Mouse (Mus musculus): ENCODE measurements around the gene Cyp4f40. TPM values are rescaled to one million over a fixed set of nuclear protein-coding genes. Genes with fewer than 3 reads are reported as not detected.
"Not testable (repeated sequence)": the region's sequence is repeated elsewhere in the genome, so short reads cannot be mapped to it uniquely, and the experiment has no call there.

Gene Cyp4f40
- polyA plus RNA-seq, 1 experiment from 2014 or later: 0.10 TPM

DNA sequence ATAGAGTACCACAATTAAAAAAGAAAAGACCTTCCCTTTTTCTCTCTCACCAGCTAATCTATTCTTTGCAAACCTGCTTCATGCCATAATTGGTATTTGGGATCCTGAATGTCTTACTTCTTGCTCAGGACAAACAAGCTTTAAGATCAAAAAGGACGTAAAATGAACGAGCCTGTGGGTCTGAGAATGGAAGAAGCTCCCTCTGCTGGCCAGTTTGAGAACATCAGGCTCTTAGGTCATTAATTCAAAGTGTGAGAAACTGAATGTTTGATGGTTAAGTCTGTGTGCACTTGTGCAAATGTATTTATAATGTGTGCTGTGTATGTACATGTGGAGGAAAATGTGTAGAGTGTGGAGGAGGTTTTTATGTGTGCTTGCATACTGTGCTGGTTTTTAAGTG lies 21.7 kb downstream of the Cyp4f40 start:
- H3K27me3 ChIP-seq (ENCODE audit: control insufficient read depth, insufficient read depth, low read depth, low read length): no peaks in the 10 kb centered on the region
- no peaks in the 10 kb centered on the region for H3K9me3 ChIP-seq (replicated peaks; ENCODE audit: control insufficient read depth, low read length, poor library complexity, severe bottlenecking)
- no peak overlapping the region for H3K4me2 ChIP-seq (ENCODE audit: low read length)
- no peaks in the 10 kb centered on the region for H3K36me3 ChIP-seq (ENCODE audit: control insufficient read depth, insufficient read depth, low read length)
- 20% methylated on average over 2 of the region's 2 CpGs for WGBS
- H3K9ac ChIP-seq (ENCODE audit: low read depth, low read length): no peak overlapping the region
- no peak overlapping the region for H3K27ac ChIP-seq (ENCODE audit: low read length)
- no peak for ATAC-seq
- no peaks in the 10 kb centered on the region for H3K4me1 ChIP-seq (ENCODE audit: control insufficient read depth, insufficient read depth, low read length)
- H3K4me3 ChIP-seq (ENCODE audit: low read depth, low read length): no peak overlapping the region

DNA sequence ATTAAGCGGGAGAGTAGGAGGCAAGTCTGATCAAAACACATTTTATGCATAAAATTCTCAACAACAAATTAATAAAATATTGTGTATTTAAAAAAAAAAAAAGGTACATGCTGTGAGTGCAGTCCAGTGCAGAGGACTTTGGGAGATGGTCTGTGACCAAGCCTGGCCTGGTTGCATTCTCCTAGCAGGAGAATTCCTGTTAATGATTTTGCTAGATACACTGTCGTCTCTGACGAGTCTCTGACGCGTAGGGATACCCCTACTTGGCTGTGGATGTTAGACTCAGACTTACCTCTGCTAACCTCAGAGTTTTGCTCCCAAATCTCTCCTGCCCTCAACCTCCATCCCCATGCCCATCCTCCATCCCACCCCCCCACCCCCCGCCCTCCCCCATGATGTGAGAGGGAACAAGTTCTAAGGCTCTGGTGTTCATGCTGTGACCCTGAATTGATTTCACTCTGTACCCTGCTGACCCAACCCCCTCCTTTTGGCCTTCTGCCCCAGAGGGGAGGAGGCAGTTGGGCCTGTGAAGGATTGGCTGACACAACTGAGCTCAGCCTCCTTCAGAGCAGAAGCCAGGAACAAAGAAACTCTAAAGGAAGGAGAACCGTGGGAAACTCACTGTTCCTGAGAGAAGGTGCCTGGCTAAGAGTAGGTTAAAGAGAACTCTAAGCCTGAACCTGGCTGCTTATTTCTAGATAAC lies 26.5 kb downstream of the Cyp4f40 start, which contains the start of gene Cyp4f15:
Cyp4f15 (plus strand) TSS at position 580 of the 703 bp plus-strand sequence.
- Histone ChIP-seq H3K27ac (ENCODE audit: low read length) (no peak within 1 kb of the TSS), H3K9me3 (replicated peaks; ENCODE audit: control insufficient read depth, low read length, poor library complexity, severe bottlenecking) (no peaks in the 10 kb centered on the region), H3K4me1 (ENCODE audit: control insufficient read depth, insufficient read depth, low read length) (no peaks in the 10 kb centered on the region), H3K4me3 (ENCODE audit: low read depth, low read length) (no peak within 1 kb of the TSS), H3K36me3 (ENCODE audit: control insufficient read depth, insufficient read depth, low read length) (no peaks in the 10 kb centered on the region), H3K9ac (ENCODE audit: low read depth, low read length) (no peak within 1 kb of the TSS), H3K4me2 (ENCODE audit: low read length) (no peak within 1 kb of the TSS), H3K27me3 (ENCODE audit: control insufficient read depth, insufficient read depth, low read depth, low read length) (no peaks in the 10 kb centered on the region)
- ATAC-seq: no peak
- WGBS: 18% methylated on average over 7 of the region's 7 CpGs

DNA sequence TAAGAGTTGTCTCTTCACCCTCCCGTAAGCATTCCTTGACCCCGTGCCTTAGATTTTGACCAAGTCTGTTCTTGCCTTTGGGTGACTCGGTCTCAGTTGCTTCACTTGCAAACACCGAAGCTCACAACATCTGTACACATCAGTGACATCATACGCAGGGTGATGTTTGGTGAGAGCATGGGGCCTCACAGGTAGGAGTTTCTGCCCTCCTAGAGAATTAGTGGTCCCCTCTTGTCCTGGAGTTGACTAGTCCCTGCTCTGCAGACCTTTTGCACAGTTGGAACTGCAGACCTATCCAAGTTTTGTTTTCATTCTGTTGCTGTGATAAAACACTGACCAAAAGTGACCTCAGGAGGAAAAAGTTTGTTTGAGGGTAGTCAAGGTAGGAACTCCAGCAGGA lies 28.0 kb downstream of the Cyp4f40 start:
- ATAC-seq: no peak
- Histone ChIP-seq H3K4me3 (ENCODE audit: low read depth, low read length) (no peak overlapping the region), H3K9me3 (replicated peaks; ENCODE audit: control insufficient read depth, low read length, poor library complexity, severe bottlenecking) (no peaks in the 10 kb centered on the region), H3K9ac (ENCODE audit: low read depth, low read length) (no peak overlapping the region), H3K27ac (ENCODE audit: low read length) (no peak overlapping the region), H3K36me3 (ENCODE audit: control insufficient read depth, insufficient read depth, low read length) (no peaks in the 10 kb centered on the region), H3K27me3 (ENCODE audit: control insufficient read depth, insufficient read depth, low read depth, low read length) (no peaks in the 10 kb centered on the region), H3K4me1 (ENCODE audit: control insufficient read depth, insufficient read depth, low read length) (no peaks in the 10 kb centered on the region), H3K4me2 (ENCODE audit: low read length) (no peak overlapping the region)
- WGBS: 98% methylated on average over 5 of the region's 5 CpGs

DNA sequence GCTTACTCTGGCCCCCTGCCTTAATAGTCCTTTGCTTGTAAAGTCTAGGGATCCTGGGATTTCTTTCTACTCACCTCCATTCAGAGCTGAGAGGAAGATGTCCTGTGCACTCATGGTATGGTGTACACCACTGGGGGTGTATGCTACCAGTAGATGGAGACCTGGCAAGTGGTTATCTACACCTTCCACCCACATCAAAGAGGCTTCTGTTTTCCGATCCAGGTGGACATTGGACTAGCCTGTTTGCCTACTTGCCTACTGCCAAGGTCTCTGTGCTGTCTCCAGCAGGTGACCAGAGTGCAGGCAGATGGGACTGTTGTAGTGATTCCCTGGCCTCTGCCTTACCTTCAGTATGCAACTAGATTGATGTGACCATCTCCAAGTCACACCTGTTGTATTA lies 32.3 kb downstream of the Cyp4f40 start:
- 90% methylated on average over 1 of the region's 1 CpGs for WGBS
- H3K9ac ChIP-seq (ENCODE audit: low read depth, low read length): no peak overlapping the region
- H3K36me3 ChIP-seq (ENCODE audit: control insufficient read depth, insufficient read depth, low read length): no peaks in the 10 kb centered on the region
- no peaks in the 10 kb centered on the region for H3K9me3 ChIP-seq (replicated peaks; ENCODE audit: control insufficient read depth, low read length, poor library complexity, severe bottlenecking)
- H3K4me3 ChIP-seq (ENCODE audit: low read depth, low read length): no peak overlapping the region
- H3K27ac ChIP-seq (ENCODE audit: low read length): no peak overlapping the region
- H3K27me3 ChIP-seq (ENCODE audit: control insufficient read depth, insufficient read depth, low read depth, low read length): no peaks in the 10 kb centered on the region
- H3K4me2 ChIP-seq (ENCODE audit: low read length): no peak overlapping the region
- no peak for ATAC-seq
- H3K4me1 ChIP-seq (ENCODE audit: control insufficient read depth, insufficient read depth, low read length): no peaks in the 10 kb centered on the region

DNA sequence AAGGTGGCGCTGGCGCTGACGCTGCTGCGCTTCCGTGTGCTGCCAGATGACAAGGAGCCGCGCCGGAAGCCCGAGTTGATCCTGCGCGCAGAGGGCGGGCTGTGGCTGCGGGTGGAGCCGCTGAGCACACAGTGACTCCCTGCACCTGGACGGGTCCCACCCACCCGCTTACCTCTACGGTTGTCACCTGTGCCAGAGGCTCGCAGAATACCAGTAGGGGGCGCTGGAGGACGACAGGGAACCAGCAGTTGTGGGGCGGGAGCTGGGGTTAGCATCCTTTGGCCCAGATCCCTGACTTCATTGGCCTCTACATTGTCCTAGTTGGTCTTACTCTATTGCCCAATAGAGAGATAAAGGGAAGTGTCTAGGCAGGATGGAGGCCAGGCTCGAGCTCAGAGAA lies 44.1 kb downstream of the Cyp4f40 start:
- no peak overlapping the region for H3K9ac ChIP-seq (ENCODE audit: low read depth, low read length)
- H3K4me1 ChIP-seq (ENCODE audit: control insufficient read depth, insufficient read depth, low read length): no peaks in the 10 kb centered on the region
- no peaks in the 10 kb centered on the region for H3K27me3 ChIP-seq (ENCODE audit: control insufficient read depth, insufficient read depth, low read depth, low read length)
- H3K4me3 ChIP-seq (ENCODE audit: low read depth, low read length): peak overlapping the region; percentile 22
- 36% methylated on average over 22 of the region's 22 CpGs for WGBS
- 0 out of 2 replicates have a peak, but pooled peaks have one; percentile 28 for ATAC-seq
- peaks cover 9% of the 10 kb centered on the region; the same call in 1 of the 2 replicates for H3K9me3 ChIP-seq (replicated peaks; ENCODE audit: control insufficient read depth, low read length, poor library complexity, severe bottlenecking)
- no peaks in the 10 kb centered on the region for H3K36me3 ChIP-seq (ENCODE audit: control insufficient read depth, insufficient read depth, low read length)
- H3K27ac ChIP-seq (ENCODE audit: low read length): no peak overlapping the region
- peak overlapping the region; percentile 35 for H3K4me2 ChIP-seq (ENCODE audit: low read length)

DNA sequence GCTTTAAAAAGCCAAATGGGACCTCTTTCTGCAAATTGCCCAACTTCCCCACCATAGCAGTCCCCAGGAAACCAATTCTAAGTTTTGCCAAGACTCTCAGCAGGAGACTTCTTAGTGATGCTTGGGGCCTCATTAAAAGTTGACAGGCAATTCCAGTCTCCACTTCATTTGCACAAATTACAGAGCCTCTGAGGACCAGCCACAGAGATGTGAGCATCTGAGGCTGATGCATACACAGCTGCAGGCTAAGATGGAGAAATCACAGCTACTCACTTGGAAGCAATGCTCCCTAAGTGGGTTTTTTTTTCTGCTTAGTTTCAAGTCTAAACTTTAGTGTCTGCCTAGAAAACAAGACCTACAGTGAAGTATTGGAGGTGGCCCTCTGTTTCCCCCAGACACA lies 51.8 kb downstream of the Cyp4f40 start:
- H3K4me2 ChIP-seq (ENCODE audit: low read length); H3K4me1 ChIP-seq (ENCODE audit: control insufficient read depth, insufficient read depth, low read length); H3K27ac ChIP-seq (ENCODE audit: low read length); H3K4me3 ChIP-seq (ENCODE audit: low read depth, low read length); H3K27me3 ChIP-seq (ENCODE audit: control insufficient read depth, insufficient read depth, low read depth, low read length); H3K36me3 ChIP-seq (ENCODE audit: control insufficient read depth, insufficient read depth, low read length); H3K9me3 ChIP-seq (replicated peaks; ENCODE audit: control insufficient read depth, low read length, poor library complexity, severe bottlenecking); ATAC-seq; H3K9ac ChIP-seq (ENCODE audit: low read depth, low read length): not testable (repeated sequence)

DNA sequence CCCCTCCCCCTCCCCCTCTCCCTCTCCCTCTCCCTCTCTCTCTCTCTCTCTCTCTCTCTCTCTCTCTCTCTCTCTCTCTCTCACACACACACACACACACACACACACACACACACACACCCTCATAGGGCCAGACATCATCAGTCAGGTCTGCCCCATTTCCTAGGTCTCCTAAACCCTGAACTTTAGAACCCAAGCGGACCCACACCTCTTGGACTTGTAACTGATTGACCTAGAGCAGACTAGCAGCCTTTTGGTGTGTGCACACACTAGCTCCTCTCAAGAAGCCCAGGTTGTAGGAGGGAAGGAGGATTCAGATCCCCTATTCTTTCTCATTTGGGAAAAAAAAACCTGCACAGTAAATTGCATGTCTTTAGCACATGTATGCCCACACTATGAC lies 63.5 kb downstream of the Cyp4f40 start:
- H3K9me3 ChIP-seq (replicated peaks; ENCODE audit: control insufficient read depth, low read length, poor library complexity, severe bottlenecking); H3K4me3 ChIP-seq (ENCODE audit: low read depth, low read length); H3K4me2 ChIP-seq (ENCODE audit: low read length); ATAC-seq; H3K9ac ChIP-seq (ENCODE audit: low read depth, low read length); H3K36me3 ChIP-seq (ENCODE audit: control insufficient read depth, insufficient read depth, low read length); H3K27me3 ChIP-seq (ENCODE audit: control insufficient read depth, insufficient read depth, low read depth, low read length); H3K4me1 ChIP-seq (ENCODE audit: control insufficient read depth, insufficient read depth, low read length); H3K27ac ChIP-seq (ENCODE audit: low read length): not testable (repeated sequence)
- WGBS: 82% methylated on average over 1 of the region's 1 CpGs

DNA sequence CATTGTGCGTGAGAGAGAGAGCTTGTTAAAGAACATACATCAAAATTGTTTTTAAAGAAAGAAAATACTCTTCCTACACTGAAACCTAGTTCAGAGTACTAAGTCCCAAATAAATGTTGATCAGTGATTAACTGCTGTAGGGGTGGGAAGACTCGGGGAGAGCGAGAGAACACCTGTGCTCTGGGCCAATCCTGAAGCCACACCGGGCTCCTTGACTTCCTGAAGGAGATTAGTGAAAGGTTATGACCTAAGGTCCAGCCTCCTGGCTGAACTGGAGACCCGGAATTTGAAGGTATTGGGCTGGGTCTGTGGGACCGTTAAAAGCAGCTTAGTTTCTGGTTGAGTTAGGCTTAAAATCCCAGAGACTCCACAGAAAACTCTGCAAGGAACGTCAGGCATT lies 64.1 kb downstream of the Cyp4f40 start:
- Histone ChIP-seq H3K4me2 (ENCODE audit: low read length) (no peak overlapping the region), H3K27me3 (ENCODE audit: control insufficient read depth, insufficient read depth, low read depth, low read length) (no peaks in the 10 kb centered on the region), H3K36me3 (ENCODE audit: control insufficient read depth, insufficient read depth, low read length) (no peaks in the 10 kb centered on the region), H3K4me3 (ENCODE audit: low read depth, low read length) (no peak overlapping the region), H3K27ac (ENCODE audit: low read length) (no peak overlapping the region), H3K4me1 (ENCODE audit: control insufficient read depth, insufficient read depth, low read length) (no peaks in the 10 kb centered on the region), H3K9me3 (replicated peaks; ENCODE audit: control insufficient read depth, low read length, poor library complexity, severe bottlenecking) (no peaks in the 10 kb centered on the region), H3K9ac (ENCODE audit: low read depth, low read length) (no peak overlapping the region)
- WGBS: 75% methylated on average over 7 of the region's 7 CpGs
- ATAC-seq: no peak

DNA sequence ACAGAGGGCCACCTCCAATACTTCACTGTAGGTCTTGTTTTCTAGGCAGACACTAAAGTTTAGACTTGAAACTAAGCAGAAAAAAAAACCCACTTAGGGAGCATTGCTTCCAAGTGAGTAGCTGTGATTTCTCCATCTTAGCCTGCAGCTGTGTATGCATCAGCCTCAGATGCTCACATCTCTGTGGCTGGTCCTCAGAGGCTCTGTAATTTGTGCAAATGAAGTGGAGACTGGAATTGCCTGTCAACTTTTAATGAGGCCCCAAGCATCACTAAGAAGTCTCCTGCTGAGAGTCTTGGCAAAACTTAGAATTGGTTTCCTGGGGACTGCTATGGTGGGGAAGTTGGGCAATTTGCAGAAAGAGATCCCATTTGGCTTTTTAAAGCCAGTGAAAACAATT lies 67.7 kb downstream of the Cyp4f40 start:
- H3K27me3 ChIP-seq (ENCODE audit: control insufficient read depth, insufficient read depth, low read depth, low read length); H3K27ac ChIP-seq (ENCODE audit: low read length); ATAC-seq; H3K9ac ChIP-seq (ENCODE audit: low read depth, low read length); H3K4me1 ChIP-seq (ENCODE audit: control insufficient read depth, insufficient read depth, low read length); H3K4me3 ChIP-seq (ENCODE audit: low read depth, low read length); H3K36me3 ChIP-seq (ENCODE audit: control insufficient read depth, insufficient read depth, low read length); H3K9me3 ChIP-seq (replicated peaks; ENCODE audit: control insufficient read depth, low read length, poor library complexity, severe bottlenecking); H3K4me2 ChIP-seq (ENCODE audit: low read length): not testable (repeated sequence)
